Mouse (Mus musculus): ENCODE data around the gene Rassf6.
"Not testable (repeated sequence)": the region's sequence is repeated elsewhere in the genome, so short reads cannot be mapped to it uniquely, and the experiment has no call there.

Gene Rassf6

DNA sequence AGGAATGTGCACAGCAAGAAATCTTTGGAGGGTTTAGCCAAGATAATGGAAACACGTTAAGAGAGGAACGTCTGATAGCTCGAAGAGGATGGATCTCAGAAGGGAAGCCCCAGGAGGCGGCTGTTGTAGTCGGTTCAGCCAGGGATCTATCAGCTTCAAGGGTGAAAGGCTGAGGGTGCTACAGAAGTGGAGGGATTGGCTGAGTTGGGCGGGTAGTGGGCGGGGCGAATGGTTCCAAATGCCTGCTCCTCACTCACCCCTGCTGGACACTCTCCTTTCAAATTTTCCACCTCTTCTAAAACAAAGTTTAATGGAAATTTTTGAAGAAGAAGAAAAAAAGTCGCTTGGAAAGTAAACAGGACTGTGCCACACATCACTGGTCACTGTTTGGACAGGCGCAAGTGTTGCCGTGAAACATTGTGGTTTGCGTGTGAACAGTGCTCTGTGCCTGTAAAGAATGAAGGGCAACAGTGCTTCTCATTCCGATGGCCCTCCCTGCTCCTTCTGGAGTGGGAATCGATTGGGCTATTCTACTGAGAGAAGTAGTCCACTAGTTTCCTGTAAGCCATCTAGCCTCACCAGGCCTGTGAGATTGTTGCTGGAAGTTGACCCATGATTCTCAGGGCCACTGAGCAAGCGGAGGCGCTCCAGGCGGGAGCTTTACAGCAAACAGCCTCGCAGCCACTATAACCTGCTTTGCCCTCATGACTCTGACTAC, 15.6 kb downstream of the Rassf6 start:
- no peak for DNase-seq (ENCODE audit: low spot score)

DNA sequence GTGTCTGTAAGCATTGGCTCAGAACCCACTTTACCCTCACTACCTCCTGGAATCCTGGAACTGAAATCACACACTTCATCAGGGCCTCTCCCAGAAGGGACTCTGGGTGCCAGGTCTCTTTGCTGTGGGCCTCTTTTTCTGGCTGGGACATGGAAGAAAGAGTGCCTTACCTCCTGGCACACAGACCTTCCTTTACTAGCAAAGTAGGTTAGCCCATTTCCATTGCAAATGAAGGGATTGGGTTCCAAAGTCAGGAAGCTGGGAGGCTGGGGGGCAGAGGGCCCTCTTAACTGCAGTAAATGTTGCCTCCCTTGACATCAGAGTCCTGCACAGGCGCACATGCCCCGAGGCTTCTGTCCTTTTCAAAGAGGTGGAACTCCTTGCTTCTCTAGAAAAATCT, 17.2 kb downstream of the Rassf6 start:
- no peak for DNase-seq (ENCODE audit: low spot score)

DNA sequence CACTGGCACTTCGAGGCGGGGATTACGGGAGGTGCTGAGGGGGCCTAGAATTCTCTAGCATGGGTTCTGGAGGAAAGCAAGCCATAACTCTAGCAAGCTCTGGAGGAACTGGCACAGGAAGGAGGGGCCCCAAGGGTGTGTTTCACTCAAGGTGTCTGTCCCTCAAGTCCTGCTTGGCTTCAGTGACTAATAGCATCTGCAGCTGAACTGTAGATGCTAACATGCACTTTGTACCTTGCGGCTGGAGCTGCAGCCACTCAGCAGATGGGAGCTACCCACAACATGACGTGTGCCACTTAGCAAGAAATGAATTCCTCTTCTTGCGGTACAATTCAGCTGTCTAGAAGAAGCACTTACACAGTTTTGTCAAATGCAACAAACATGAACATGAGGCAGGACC, 18.7 kb downstream of the Rassf6 start:
- no peak for DNase-seq (ENCODE audit: low spot score)

DNA sequence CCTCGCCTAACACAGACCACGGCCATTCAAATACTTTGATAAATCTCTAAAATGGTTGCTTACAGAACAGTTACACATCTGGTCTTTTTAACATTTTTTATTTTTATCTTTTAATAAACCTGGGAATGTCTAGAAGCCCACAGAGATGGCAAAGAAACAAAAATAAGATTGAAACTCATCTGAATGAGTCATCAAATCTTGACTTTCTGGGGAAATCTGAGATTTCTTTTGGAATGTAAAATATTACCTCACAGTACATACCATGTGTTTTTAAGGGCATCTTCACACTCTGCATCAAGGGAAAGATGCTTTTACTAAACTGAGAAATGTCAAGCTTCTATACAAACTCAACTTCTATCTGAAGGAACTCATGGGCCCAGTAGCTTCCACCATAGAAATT, 19.1 kb downstream of the Rassf6 start:
- no peak for DNase-seq (ENCODE audit: low spot score)

DNA sequence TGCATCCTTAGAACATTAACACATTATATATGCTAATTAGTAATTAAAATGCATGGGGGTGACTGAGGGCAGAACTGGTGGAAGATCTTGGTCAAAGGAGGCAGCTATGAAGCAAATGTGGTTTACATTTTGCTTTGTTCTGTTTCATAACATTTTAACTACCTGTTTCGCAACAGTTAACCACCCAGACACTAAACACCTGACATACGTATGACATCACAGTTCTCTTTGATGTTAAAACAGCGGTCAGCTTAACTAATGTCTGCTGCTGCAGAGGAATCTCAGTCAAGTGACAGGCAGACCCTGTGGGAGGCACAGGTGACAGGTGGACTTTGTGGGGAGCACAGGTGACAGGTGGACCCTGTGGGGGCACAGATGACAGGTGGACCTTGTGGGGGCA, 22.6 kb downstream of the Rassf6 start:
- no peak for DNase-seq (ENCODE audit: low spot score)

DNA sequence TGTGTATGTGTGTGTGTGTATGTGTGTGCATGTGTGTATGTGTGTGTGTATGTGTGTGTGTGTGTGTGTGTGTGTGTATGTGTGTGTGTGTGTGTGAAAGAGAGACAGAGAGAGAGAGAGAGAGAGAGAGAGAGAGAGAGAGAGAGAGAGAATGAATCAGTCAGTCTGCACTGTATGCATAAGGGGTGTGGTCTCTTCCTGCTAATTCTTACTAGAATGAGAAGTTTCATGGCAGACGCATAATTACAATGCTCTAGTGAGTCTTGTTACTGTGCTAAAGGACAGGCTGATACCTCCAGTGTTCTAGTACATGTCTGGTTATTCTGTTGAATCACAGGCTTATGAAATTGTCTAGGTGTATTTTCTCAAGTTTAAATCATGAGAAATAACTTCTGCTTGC, 27.7 kb downstream of the Rassf6 start:
- DNase-seq (ENCODE audit: low spot score), result not testable (repeated sequence)

DNA sequence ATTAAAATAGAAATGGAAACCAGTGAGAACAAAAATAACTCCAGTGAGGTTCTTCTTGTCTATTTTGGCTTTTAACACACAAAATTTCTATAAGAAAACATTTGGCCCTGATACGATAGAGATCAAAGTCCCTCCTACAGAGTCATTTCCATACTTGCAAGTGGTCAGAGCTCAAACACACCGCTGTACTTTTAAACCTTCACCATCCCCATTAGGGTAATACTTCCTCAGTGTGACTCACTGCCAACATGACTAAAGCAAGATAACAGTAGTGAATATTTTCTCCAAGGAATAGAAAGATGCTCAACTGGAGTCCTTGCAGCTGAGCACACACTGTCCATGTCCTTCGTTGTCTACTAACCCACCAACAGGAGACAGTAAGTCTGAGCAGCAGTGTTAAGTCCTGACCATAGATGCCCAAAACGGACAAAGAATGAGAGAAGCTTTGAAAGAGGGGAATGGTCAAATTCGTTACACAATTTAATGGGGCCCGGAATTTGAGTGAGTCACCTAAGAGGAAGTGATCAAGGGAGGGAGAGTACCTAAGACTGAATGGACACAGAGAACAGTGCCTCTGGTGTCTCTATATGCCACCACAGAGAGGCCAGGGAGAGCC, 28.4 kb downstream of the Rassf6 start:
- no peak for DNase-seq (ENCODE audit: low spot score)

DNA sequence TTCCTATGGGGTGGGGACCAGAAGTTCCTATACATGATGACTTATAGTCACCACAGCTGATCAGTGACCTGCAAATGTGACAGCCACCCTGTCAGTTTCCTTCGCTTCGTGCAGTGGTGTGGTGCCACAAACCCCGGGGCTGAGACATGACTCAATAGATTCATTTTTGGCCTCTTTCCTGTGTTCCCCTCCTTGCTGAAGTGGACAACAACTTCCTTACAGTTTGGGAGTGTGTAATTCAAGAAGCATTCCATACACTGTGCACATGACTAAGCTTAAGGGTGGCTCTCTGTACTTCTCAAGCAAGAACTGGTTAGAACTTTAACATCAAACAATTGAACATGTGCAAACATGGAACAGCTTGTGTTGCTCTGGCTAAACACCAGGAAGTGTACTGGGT, 29.1 kb downstream of the Rassf6 start:
- no peak for DNase-seq (ENCODE audit: low spot score)

DNA sequence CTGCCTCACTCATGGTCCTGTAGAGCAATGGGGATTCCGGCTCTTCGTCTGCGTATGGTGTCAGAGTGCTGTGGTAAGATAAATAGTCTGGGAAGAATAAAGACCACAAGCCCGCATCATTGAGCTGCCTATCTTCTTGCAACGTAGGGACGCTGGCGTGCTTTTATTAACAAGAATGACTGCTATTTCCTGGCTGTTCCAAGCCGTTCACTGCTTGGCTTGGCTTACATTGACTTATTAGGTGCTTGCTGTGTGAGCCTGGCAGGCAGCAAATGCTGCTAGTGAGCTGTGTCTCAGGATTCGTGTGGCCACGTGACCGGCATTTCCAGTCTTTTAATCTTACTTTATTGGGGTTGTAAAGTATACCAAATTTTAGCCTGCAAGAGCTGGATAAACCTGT, 31.6 kb downstream of the Rassf6 start:
- no peak for DNase-seq (ENCODE audit: low spot score)

DNA sequence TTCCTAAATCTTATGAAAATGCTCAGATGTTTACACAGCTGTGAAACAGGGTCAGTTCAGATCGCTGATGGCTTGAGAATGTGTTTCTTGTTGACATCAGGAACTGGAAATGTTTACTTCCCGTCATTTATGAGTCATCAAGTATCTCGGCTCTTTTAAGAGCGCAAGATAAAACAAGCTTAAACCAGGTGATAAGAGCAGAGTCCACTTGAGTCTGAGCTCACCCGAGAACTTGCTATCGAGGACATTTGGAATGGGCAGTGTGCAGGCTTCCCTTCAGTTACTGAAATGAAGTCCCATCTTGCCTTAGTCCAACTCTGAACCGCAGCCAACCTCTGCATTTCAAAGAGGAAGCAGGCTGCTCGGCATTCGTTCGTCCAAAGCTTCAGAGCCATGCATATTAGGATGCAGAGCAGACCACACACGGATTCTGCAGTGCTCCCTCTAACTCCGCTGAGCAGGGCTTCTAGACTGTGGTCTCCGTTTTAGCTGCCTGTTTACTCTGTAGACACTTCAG, 37.0 kb downstream of the Rassf6 start:
- no peak for DNase-seq (ENCODE audit: low spot score)

DNA sequence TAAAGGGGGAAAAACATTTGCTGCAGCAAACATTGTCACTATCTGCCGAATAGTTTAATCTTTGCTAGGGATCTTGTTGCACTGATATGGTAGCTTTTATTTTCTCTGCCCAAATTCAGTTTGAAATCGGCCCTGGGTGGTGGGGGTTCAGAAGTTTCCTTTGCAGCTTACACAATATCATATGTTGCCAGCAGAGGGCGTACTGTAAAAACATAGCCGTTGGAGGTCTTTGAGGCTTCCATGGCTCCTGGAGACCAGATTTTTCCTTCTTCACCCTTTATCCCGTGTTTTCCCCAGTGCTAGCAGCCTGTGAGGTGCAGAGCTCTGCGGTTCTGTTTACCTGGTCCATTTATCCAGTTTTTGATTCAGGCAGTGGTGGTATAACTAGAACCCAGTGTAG, 39.0 kb downstream of the Rassf6 start:
- DNase-seq (ENCODE audit: low spot score), result no peak

DNA sequence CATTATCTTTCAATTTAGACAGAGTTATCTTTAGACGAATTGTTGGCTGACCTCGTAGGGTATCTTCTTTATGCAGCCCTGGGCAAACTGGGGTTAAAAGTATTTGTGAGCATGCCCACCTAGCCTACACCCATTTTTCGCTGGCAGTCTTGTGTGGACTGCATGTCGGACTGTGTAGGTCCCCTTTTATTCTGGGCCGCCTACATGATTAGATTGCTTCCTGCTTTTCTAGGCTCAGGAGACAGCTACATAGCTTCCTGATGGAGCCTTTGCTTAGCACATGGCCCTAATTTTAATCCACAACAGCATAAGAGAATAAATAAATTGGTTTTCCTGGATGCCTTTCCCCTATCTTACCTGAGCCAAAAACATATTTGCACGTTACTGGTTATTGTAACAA, 44.3 kb downstream of the Rassf6 start:
- DNase-seq (ENCODE audit: low spot score), result no peak

DNA sequence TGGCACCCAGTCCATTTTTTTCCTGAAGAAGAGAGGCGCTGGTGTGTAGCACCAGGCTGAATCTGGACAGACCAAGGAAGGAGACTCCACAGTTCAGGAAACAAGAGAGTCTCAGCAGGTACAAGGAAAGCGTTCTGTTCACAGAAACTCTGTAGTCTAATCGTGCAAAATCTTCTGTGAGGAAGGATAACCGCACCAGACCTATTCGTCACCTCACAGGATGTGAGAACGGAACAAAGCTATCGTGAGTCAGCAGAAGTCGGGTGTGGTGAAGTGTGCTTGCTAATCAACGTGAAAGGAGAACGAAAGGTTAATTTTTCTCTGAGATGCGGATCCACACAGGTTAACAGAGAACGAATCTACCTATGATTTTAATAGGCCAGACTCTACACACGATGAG, 45.5 kb downstream of the Rassf6 start:
- DNase-seq (ENCODE audit: low spot score), result no peak

DNA sequence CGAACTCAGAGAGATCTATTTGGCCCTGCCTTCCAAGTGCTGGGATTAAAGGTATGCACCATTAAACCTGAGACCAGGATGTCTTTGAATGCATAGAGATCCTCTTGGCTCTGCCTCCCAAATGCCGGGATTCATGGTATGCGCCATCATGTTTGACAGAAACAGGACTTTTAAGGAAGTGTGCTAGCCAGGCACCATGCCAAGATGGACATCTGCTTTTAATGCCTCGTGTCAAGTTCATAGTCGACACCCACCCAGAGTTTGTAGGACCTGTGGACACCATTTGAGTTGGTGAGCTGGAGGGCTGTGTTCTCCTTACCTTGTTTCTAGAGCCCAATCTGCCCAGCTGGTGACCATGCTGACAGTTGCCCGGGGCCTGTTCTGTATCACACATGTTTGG, 48.5 kb downstream of the Rassf6 start:
- DNase-seq (ENCODE audit: low spot score), result no peak

DNA sequence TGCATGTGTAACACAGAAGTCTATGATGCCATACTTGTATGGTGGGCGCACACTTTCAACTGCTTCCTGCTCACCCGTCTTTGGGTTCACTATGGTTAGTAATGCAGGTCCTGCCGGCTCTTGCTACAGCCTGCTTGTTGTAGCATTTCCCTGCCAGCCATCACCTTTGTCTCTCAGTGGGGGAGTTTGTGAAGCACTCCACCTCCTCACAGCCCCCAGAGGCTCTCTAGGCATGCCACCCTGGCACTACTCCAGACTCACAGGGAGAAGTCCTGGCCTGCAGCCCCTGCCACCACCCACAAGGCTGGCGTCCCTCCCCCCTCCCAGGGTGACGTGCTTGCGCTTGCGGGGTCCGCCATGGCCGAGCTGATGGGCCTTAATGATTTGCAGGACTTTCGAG, 49.8 kb downstream of the Rassf6 start:
- DNase-seq (ENCODE audit: low spot score), result no peak

DNA sequence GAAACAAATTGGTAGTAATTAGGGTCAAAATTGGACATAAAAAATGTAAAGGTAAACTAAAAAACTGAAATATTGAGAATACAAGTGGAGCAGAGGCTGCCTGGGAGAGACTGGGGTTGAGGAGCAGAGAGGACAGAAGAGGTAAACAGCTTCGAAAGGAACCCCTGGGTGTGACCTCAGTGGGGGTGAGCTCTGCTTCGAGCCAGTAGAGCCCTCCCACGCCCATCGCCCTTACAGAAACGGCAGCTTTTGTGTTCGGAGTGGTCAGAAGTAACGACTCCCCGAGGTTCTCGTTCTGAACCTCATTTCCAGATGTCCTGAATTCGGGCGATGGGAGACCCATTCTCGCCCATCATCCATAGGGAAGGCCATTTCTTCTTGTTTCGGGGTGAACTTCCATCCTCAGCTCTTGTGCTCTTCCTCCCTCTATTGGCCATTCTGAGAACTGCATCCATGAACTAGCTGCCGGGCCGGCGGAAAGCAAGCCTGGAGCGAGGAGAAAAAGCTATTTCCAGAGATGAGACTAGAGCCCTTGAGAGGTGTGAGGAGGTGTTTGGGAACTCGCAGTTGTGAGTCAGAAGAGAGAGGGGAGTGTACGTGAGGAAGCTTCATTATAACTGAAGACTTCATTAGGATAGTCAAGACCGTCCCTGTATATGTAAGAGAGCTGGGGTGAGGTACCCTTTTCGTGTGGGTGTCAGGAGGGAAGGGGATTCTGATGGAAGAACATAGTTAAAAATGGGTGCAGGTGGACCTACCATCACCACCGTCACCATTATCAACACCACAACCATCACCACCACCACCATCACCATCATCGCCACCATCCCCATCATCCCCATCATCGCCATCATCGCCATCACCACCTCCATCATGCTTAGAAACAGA, 51.5 kb downstream of the Rassf6 start:
- peak; percentile 26 for DNase-seq (ENCODE audit: low spot score)

DNA sequence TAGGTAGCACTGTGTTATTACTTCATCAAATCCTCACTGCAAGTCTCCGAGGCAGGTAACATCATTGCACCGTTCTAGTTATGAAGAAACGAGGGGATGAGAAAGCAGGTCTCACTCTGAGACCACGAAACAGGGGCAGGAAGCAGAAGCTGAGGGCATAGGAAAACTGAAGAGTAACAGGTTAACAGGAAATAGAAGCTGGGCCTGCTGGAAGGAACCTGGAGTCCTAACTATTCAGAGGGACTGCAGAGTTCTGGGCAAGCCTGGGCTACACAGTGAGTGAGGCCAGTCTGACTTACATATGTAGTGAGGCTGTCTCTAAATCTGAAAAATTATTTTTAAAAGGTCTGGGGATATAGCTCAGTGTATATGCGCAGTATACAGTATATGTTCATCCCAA, 52.4 kb downstream of the Rassf6 start:
- no peak for DNase-seq (ENCODE audit: low spot score)

DNA sequence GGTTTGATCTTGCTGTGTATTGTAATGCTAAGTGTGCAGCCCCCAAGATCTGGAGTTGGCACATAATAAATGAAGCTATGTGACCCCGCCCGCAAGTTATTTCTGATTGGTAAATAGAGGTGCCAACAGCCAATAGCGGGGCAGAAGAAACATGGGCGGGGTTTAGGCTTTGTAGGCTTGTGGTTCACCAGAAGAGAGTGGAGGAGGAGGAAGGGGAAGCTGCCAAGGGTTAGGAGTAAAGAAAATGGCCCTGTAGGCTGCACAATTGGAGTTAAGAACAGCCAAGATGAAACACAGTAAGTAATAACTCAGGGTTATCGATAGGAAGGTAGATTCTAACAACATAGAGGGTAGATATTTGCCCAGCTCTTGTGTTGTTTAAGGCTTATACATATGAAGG, 53.9 kb downstream of the Rassf6 start:
- DNase-seq (ENCODE audit: low spot score), result no peak

DNA sequence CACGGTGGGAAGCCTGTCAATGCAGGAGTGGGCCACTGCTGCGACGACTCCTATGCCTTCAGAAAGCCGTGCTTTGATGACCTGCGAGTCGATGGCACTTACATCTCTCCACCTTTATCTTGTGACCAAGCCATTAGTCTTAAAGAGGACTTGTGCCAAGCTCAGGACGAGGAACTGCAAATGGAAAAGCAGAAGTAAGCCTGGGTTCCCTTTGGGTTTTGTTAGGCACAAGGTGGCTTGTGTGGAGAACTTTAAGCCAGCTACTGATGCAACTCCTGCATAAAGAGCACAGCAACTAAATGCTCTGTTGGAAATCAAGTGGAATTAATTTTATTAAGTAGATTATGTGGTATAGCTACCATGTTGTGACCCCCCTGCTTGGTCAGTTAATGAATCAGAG, 55.7 kb downstream of the Rassf6 start:
- DNase-seq (ENCODE audit: low spot score), result no peak

DNA sequence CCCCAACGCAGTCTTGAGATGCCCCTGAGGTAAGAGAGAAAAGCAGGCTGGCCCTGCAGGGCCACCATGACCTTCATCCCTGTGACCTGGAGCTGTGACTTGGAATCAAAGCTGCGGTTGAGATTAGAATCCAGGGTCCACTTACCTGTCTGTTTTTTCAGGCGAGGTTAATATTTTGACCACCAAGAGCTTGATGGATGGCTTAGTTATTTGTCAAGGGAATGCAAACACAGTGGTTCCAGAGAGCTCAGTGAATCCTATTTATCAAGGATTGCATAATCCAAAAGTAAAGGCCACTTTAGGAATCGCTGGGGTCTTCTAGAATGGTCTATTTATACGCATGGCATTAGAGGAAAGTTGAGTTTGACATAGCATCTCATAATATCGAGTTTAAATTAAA, 58.3 kb downstream of the Rassf6 start:
- no peak for DNase-seq (ENCODE audit: low spot score)

DNA sequence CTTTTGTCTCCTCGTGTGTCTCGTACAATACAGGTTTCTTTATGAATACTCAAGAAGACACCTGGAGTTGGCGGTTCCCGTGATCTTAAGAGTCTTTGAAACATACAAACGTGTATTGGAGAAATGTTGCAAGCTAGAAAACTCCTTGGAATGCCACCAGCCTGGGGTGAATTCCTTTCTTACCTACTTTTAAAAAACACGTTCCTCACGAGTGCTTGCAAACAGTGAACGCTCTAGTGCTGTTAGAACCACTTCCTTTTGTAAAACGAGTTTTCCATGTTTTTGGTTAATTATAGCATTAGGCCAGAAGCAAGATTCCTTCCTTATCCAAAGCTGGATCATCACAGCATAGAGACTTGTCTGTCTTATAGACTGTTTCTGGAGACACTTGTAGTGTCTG, 60.9 kb downstream of the Rassf6 start:
- no peak for DNase-seq (ENCODE audit: low spot score)

DNA sequence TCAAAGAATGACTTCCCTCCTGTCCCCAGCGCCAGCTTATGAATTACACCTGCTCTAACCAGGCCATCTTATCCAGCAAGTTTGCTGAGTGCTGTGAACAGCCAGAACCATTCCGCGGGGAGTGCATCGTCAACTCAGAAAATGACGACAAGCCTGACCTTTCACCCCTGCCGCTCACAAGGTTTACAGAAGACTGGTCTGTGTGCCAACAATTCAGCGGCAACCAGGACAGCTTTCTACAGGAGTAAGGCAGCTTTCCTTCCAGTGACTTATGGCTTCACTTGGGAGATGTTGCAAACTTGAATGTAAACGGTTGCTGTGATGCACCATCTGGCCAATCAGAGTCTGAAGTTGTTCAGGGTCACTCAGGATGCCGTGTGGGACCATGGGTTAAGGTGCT, 62.7 kb downstream of the Rassf6 start:
- no peak for DNase-seq (ENCODE audit: low spot score)

DNA sequence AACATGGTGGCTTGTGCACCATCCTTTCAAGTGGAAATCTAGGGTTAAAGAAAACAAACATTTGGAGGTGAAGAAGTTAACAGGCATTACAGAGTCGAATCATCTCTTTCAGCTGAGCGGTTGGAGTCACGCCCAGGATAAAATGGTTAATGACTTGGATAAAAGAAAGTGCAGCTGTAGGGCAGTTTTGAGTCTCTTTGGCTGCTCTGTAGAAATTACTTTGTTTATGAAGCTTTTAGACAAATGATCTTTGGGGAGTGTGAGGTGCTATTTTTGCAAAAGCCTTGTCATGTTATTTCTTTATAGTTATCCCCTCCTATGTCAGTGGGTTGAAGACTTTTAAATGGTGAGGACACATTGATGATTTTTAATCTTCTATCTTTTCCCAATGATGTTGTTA, 69.2 kb downstream of the Rassf6 start:
- DNase-seq (ENCODE audit: low spot score), result no peak
